8 mouse cellular contexts compared by ENCODE assay signal in the genomic region with DNA sequence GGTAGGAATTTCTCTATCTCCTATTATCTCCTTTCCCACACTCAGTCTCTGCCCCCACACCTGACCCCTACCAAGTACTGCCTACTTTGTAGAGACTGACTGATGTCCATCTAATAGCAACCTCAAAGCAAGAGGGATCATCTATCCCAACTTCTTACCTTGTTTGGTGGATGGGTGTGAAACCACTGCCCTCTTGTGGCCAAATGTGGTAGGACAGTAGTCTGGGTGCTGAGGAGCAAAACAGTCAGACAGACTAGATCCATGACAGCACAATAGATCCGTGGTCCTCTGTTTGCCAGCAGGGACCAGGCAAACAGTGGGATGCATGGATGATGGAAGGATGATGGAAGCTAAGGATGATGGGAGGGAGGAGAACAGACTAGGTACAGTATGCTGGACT. TPM values are rescaled to one million over a fixed set of nuclear protein-coding genes. Genes with fewer than 3 reads are reported as not detected.
DNase-seq lines count a peak whose midpoint lies in the region; ATAC-seq and TF ChIP-seq lines count a peak whose summit lies in the region.

No protein-coding gene starts in this region.

- H3K9me3 ChIP-seq in hindbrain, embryonic 12.5 days (replicated peaks) = no peaks in the 10 kb centered on the region
- H3K9me3 ChIP-seq in liver, embryonic 14.5 days (ENCODE audit: control insufficient read depth, low read length) = no peaks in the 10 kb centered on the region
- no peaks in the 10 kb centered on the region for H3K9me3 ChIP-seq in neural tube, embryonic 14.5 days (ENCODE audit: control insufficient read depth, low read length)

- H3K36me3 ChIP-seq in hindbrain, embryonic 12.5 days = no peaks in the 10 kb centered on the region
- H3K36me3 ChIP-seq in liver, embryonic 14.5 days (replicated peaks; ENCODE audit: control insufficient read depth, insufficient read depth, low read depth) = no peaks in the 10 kb centered on the region; the same call in 1 of the 2 replicates
- no peaks in the 10 kb centered on the region for H3K36me3 ChIP-seq in neural tube, embryonic 14.5 days (ENCODE audit: control insufficient read depth, insufficient read depth, low read length)

- ATAC-seq in hindbrain, embryonic 12.5 days (ENCODE audit: low FRiP score) = peak; percentile 59
- no peak for ATAC-seq in liver, embryonic 14.5 days (ENCODE audit: insufficient read depth)
- peak; percentile 55 for ATAC-seq in neural tube, embryonic 14.5 days (ENCODE audit: low read depth)

- peak; percentile 92 for TF ChIP-seq CTCF in layer of hippocampus, adult 2 months (conservative IDR thresholded peaks at IDR 0.05)
- TF ChIP-seq CTCF in liver, embryonic 14.5 days (IDR thresholded peaks at IDR 0.05; ENCODE audit: low read depth) = peak; percentile 99

- peak; percentile 55 to 74 for DNase-seq in layer of hippocampus, adult 2 months (ENCODE audit: low spot score in 2 of 2)
- DNase-seq in layer of hippocampus, adult 9-10 months (ENCODE audit: low spot score) = no peak
- DNase-seq in ZHBTc4 (ENCODE audit: low read depth, low spot score) = peak; percentile 87
- DNase-seq in embryo, embryonic 10.5 days (ENCODE audit: low spot score) = peak; percentile 91
- peak; percentile 63 to 69 (median 63) for DNase-seq in liver, embryonic 14.5 days (ENCODE audit: low read depth in 3 of 3, low spot score in 3 of 3)
- DNase-seq in thymus, postnatal 14 days = peak; percentile 72

- H3K4me1 ChIP-seq in hindbrain, embryonic 12.5 days = no peaks in the 10 kb centered on the region
- peaks cover 18 to 23% of the 10 kb centered on the region in 2 experiments for H3K4me1 ChIP-seq in liver, embryonic 14.5 days (replicated peaks; ENCODE audit: control insufficient read depth in 2 of 2, insufficient read depth in 2 of 2, low read length in 1 of 2)
- H3K4me1 ChIP-seq in neural tube, embryonic 14.5 days (ENCODE audit: control insufficient read depth, insufficient read depth, low read length) = no peaks in the 10 kb centered on the region

- peaks cover 2% of the 10 kb centered on the region; the same call in 1 of the 2 replicates for H3K27me3 ChIP-seq in hindbrain, embryonic 12.5 days
- no peaks in the 10 kb centered on the region for H3K27me3 ChIP-seq in liver, embryonic 14.5 days (ENCODE audit: control insufficient read depth, insufficient read depth, low read length)
- H3K27me3 ChIP-seq in neural tube, embryonic 14.5 days (ENCODE audit: control insufficient read depth, insufficient read depth, low read length) = no peaks in the 10 kb centered on the region

- H3K4me2 ChIP-seq in hindbrain, embryonic 12.5 days (replicated peaks) = no peak overlapping the region
- no peak overlapping the region for H3K4me2 ChIP-seq in liver, embryonic 14.5 days (ENCODE audit: low read depth)
- no peak overlapping the region for H3K4me2 ChIP-seq in neural tube, embryonic 14.5 days (ENCODE audit: low read depth, low read length)

- 9% methylated on average over 1 of the region's 1 CpGs for WGBS in hindbrain, embryonic 12.5 days
- WGBS in liver, embryonic 14.5 days (ENCODE audit: insufficient replicate concordance) = 10% methylated on average over 1 of the region's 1 CpGs
- 15% methylated on average over 1 of the region's 1 CpGs for WGBS in neural tube, embryonic 14.5 days

- no peak for TF ChIP-seq EP300 in liver, embryonic 14.5 days (IDR thresholded peaks at IDR 0.05; ENCODE audit: low read depth)

- H3K9ac ChIP-seq in hindbrain, embryonic 12.5 days = no peak overlapping the region
- H3K9ac ChIP-seq in liver, embryonic 14.5 days (replicated peaks) = no peak overlapping the region
- H3K9ac ChIP-seq in neural tube, embryonic 14.5 days (replicated peaks; ENCODE audit: low read depth, low read length) = no peak overlapping the region

- no peak overlapping the region for H3K4me3 ChIP-seq in layer of hippocampus, adult 2 months
- H3K4me3 ChIP-seq in hindbrain, embryonic 12.5 days = no peak overlapping the region
- no peak overlapping the region for H3K4me3 ChIP-seq in liver, embryonic 14.5 days (ENCODE audit: insufficient read depth in 1 of 2, low read depth in 2 of 2, low read length in 2 of 2)
- H3K4me3 ChIP-seq in neural tube, embryonic 14.5 days (ENCODE audit: low read depth, low read length) = no peak overlapping the region

- no peak overlapping the region for H3K27ac ChIP-seq in layer of hippocampus, adult 2 months
- H3K27ac ChIP-seq in hindbrain, embryonic 12.5 days = no peak overlapping the region
- no peak overlapping the region for H3K27ac ChIP-seq in liver, embryonic 14.5 days
- H3K27ac ChIP-seq in neural tube, embryonic 14.5 days (ENCODE audit: low read depth, low read length) = no peak overlapping the region

RNA-seq across cellular contexts. Expression of a gene that starts 4.0 kb away (rescaled TPM):
- total RNA-seq in layer of hippocampus, adult 2 months (2021) = not detected
- 1.2 TPM in 2 replicates for polyA plus RNA-seq in hindbrain, embryonic 12.5 days (2016; fragmentation: Nextera tagmentation; extraction: Ambion mirVana)
- 11.9 and 12.4 TPM in 2 replicates for polyA plus RNA-seq in liver, embryonic 14.5 days (2012; rRNA removed)
- 8.6 and 9.4 TPM in 2 replicates for polyA plus RNA-seq in liver, embryonic 14.5 days (2014; fragmentation: Nextera tagmentation; extraction: Ambion mirVana)
- 0.15 and 0.58 TPM in 2 replicates for polyA plus RNA-seq in neural tube, embryonic 14.5 days (2014; fragmentation: Nextera tagmentation; extraction: Ambion mirVana)

RNA-seq across cellular contexts. Expression of a gene that starts 10.1 kb away (rescaled TPM):
- 100 to 1,000 TPM; 247 to 258 TPM for total RNA-seq in layer of hippocampus, adult 2 months (2021)
- 171 and 183 TPM in 2 replicates for polyA plus RNA-seq in hindbrain, embryonic 12.5 days (2016; fragmentation: Nextera tagmentation; extraction: Ambion mirVana)
- polyA plus RNA-seq in liver, embryonic 14.5 days (2012; rRNA removed) = 8.1 and 9.2 TPM in 2 replicates
- 7.2 and 8.5 TPM in 2 replicates for polyA plus RNA-seq in liver, embryonic 14.5 days (2014; fragmentation: Nextera tagmentation; extraction: Ambion mirVana)
- polyA plus RNA-seq in neural tube, embryonic 14.5 days (2014; fragmentation: Nextera tagmentation; extraction: Ambion mirVana) = 335 and 370 TPM in 2 replicates

RNA-seq across cellular contexts. Expression of a gene that starts 31.0 kb away (rescaled TPM):
- total RNA-seq in layer of hippocampus, adult 2 months (2021) = 100 to 1,000 TPM; 193 to 194 TPM
- polyA plus RNA-seq in hindbrain, embryonic 12.5 days (2016; fragmentation: Nextera tagmentation; extraction: Ambion mirVana) = 0.10 and 0.12 TPM in 2 replicates
- 0.01 TPM in 1 of 2 replicates, not detected in the other for polyA plus RNA-seq in liver, embryonic 14.5 days (2012; rRNA removed)
- polyA plus RNA-seq in liver, embryonic 14.5 days (2014; fragmentation: Nextera tagmentation; extraction: Ambion mirVana) = not detected in 2 replicates
- polyA plus RNA-seq in neural tube, embryonic 14.5 days (2014; fragmentation: Nextera tagmentation; extraction: Ambion mirVana) = 0.94 and 0.95 TPM in 2 replicates

RNA-seq across cellular contexts. Expression of a gene that starts 31.4 kb away (rescaled TPM):
- total RNA-seq in layer of hippocampus, adult 2 months (2021) = 1 to 10 TPM; 2.4 TPM
- polyA plus RNA-seq in hindbrain, embryonic 12.5 days (2016; fragmentation: Nextera tagmentation; extraction: Ambion mirVana) = 0.70 and 0.90 TPM in 2 replicates
- polyA plus RNA-seq in liver, embryonic 14.5 days (2012; rRNA removed) = 0.02 TPM in 2 replicates
- 0.05 and 0.08 TPM in 2 replicates for polyA plus RNA-seq in liver, embryonic 14.5 days (2014; fragmentation: Nextera tagmentation; extraction: Ambion mirVana)
- polyA plus RNA-seq in neural tube, embryonic 14.5 days (2014; fragmentation: Nextera tagmentation; extraction: Ambion mirVana) = 1.4 TPM in 2 replicates

Comparison
In these comparisons a context has a peak if more than half of its experiments do, and no peak if none do; other contexts are left out.
1. RNA of a gene that starts 10.1 kb away (polyA plus RNA-seq): 335 to 370 TPM in neural tube, embryonic 14.5 days and 171 to 183 TPM in hindbrain, embryonic 12.5 days; 7.2 to 9.2 TPM in liver, embryonic 14.5 days; every median in the first group is over 10 times any median in the second.